Mouse (Mus musculus): ENCODE measurements around the gene Caml. TPM values are rescaled to one million over a fixed set of nuclear protein-coding genes. Genes with fewer than 3 reads are reported as not detected.

Gene Caml
- 48.5 TPM for polyA plus RNA-seq (2014; fragmentation: Illumina TruSeq; extraction: RNeasy Lipid Tissue Mini Kit (QIAGEN cat#74804); ENCODE audit: low read depth, low replicate concordance)

GRCm38 (mm10) chr13:55622649-55623541 lies at the start of gene Caml:
Gene Caml, plus strand, starts transcription at chr13:55623005.

DNA sequence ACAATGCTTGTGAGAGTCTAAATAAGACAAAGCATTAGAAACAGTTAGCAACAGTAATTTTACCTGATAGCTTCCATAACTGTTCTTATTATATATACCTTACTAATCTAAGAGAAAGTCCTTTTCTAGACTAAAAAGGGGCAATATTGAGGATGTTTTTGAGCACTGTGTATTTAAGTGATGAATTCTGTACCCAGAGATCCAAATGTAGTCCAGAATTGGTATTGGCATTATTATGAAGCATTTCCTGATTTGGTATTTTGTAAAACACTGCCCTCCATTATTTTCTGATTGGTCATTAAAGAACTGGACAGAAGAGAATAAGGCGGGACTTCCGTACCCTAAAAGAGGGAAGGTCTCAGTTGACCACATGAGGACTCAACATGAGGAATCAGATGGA lies 49.4 kb upstream of the Caml start, which contains the start of gene Tmed9:
Gene Tmed9 (plus strand): TSS at position 301 of the 400 bp plus-strand sequence.

DNA sequence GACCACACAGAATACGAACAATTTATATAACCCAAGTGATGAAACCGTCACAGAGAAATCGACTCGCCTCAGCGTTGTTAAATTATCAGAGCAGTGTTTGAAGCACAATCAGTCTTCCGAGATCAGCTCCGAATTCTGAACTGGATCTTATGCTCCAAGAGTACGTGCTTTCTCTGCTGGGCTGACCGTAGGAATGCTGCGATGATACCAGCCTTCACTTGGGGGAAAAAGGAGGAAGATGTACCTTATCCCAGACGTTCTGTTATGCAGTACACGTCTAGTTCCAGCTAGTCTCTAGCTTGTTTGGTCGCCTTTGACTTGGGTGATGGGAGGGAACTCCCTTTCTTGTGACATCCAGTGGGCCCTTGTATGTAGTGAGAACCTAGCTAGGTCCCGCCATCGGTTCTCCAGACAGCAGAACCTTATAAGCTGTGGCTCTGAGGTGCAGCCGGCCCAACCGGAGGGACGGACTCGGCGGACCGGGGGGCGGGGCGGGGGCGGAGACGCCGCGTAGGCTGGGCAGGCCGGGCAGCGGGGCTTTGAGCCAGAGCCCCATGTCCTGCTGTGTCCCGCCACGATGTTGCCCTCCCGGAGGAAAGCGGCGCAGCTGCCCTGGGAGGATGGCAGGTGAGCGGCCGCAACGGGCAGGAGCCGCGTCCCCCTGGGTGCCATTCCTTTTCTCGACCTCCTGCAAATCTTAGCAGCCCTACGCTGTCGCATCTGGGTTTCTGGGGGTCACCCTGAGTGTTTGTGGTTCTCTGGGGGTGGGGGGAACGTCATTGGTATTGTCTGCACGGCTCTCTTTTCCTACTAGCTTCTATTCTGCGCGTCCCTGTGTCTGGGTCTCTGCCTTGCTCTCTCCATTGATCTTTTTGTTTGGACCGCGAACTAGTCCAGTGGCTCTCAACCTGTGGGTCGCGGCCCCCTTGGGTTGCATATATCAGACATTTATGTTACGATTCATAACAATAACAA lies 23.0 kb upstream of the Caml start, which contains the start of gene B4galt7:
Gene B4galt7 (plus strand): TSS at position 331 of the 975 bp plus-strand sequence.

DNA sequence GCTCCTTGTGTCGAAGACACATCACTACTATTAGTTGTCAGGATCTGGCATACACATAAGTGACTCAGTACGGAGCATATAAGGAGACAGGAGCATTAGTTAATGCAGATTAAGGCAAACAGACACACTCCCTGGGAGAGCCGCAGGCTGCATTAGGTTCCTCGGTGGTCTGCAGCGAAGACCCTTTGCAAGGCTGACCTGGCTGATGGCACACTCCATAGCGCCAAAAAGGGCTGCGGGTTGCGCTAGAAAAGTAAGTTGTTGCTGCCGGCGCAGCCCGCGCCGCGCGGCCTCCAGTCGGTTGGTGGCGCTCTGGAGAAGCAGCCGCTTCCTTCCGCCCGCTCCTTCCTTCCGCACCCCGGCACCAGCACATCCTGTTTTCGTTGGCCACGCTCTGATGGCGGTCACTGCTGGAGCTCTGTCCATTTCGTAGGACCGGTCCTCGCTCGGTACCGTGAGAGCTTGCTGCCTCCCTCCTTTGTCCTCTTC lies 11.9 kb downstream of the Caml start, which contains the start of gene Ddx46:
Gene Ddx46 (plus strand): TSS at position 389 of the 489 bp plus-strand sequence.

Other genes starting within 250 kb of the Caml start
- gene Slc34a1, start 224.8 kb upstream of the Caml start, polyA plus RNA-seq (2014; fragmentation: Illumina TruSeq; extraction: RNeasy Lipid Tissue Mini Kit (QIAGEN cat#74804); ENCODE audit: low read depth, low replicate concordance) = 557 TPM
- not detected for gene Pfn3, start 207.8 kb upstream of the Caml start, polyA plus RNA-seq (2014; fragmentation: Illumina TruSeq; extraction: RNeasy Lipid Tissue Mini Kit (QIAGEN cat#74804); ENCODE audit: low read depth, low replicate concordance)
- not detected for gene F12, start 196.2 kb upstream of the Caml start, polyA plus RNA-seq (2014; fragmentation: Illumina TruSeq; extraction: RNeasy Lipid Tissue Mini Kit (QIAGEN cat#74804); ENCODE audit: low read depth, low replicate concordance)
- 3.1 TPM for gene Grk6, start 177.9 kb upstream of the Caml start, polyA plus RNA-seq (2014; fragmentation: Illumina TruSeq; extraction: RNeasy Lipid Tissue Mini Kit (QIAGEN cat#74804); ENCODE audit: low read depth, low replicate concordance)
- not detected for gene Prr7, start 158.7 kb upstream of the Caml start, polyA plus RNA-seq (2014; fragmentation: Illumina TruSeq; extraction: RNeasy Lipid Tissue Mini Kit (QIAGEN cat#74804); ENCODE audit: low read depth, low replicate concordance)
- 1.0 TPM for gene Dbn1, start 134.9 kb upstream of the Caml start, polyA plus RNA-seq (2014; fragmentation: Illumina TruSeq; extraction: RNeasy Lipid Tissue Mini Kit (QIAGEN cat#74804); ENCODE audit: low read depth, low replicate concordance)
- gene Pdlim7, start 109.3 kb upstream of the Caml start, polyA plus RNA-seq (2014; fragmentation: Illumina TruSeq; extraction: RNeasy Lipid Tissue Mini Kit (QIAGEN cat#74804); ENCODE audit: low read depth, low replicate concordance) = 0.40 TPM
- not detected for gene Dok3, start 93.7 kb upstream of the Caml start, polyA plus RNA-seq (2014; fragmentation: Illumina TruSeq; extraction: RNeasy Lipid Tissue Mini Kit (QIAGEN cat#74804); ENCODE audit: low read depth, low replicate concordance)
- gene Ddx41, start 86.3 kb upstream of the Caml start, polyA plus RNA-seq (2014; fragmentation: Illumina TruSeq; extraction: RNeasy Lipid Tissue Mini Kit (QIAGEN cat#74804); ENCODE audit: low read depth, low replicate concordance) = 1.7 TPM
- gene Fam193b, start 51.9 kb upstream of the Caml start, polyA plus RNA-seq (2014; fragmentation: Illumina TruSeq; extraction: RNeasy Lipid Tissue Mini Kit (QIAGEN cat#74804); ENCODE audit: low read depth, low replicate concordance) = 3.2 TPM
- 45.7 TPM for gene Tmed9, start 49.3 kb upstream of the Caml start, polyA plus RNA-seq (2014; fragmentation: Illumina TruSeq; extraction: RNeasy Lipid Tissue Mini Kit (QIAGEN cat#74804); ENCODE audit: low read depth, low replicate concordance)
- 1.7 TPM for gene B4galt7, start 23.1 kb upstream of the Caml start, polyA plus RNA-seq (2014; fragmentation: Illumina TruSeq; extraction: RNeasy Lipid Tissue Mini Kit (QIAGEN cat#74804); ENCODE audit: low read depth, low replicate concordance)
- 56.2 TPM for gene Ddx46, start 12.0 kb downstream of the Caml start, polyA plus RNA-seq (2014; fragmentation: Illumina TruSeq; extraction: RNeasy Lipid Tissue Mini Kit (QIAGEN cat#74804); ENCODE audit: low read depth, low replicate concordance)
- gene B230219D22Rik, start 70.1 kb downstream of the Caml start, polyA plus RNA-seq (2014; fragmentation: Illumina TruSeq; extraction: RNeasy Lipid Tissue Mini Kit (QIAGEN cat#74804); ENCODE audit: low read depth, low replicate concordance) = 133 TPM
- gene Txndc15, start 91.6 kb downstream of the Caml start, polyA plus RNA-seq (2014; fragmentation: Illumina TruSeq; extraction: RNeasy Lipid Tissue Mini Kit (QIAGEN cat#74804); ENCODE audit: low read depth, low replicate concordance) = 121 TPM
- gene Pcbd2, start 104.4 kb downstream of the Caml start, polyA plus RNA-seq (2014; fragmentation: Illumina TruSeq; extraction: RNeasy Lipid Tissue Mini Kit (QIAGEN cat#74804); ENCODE audit: low read depth, low replicate concordance) = 18.8 TPM
- not detected for gene Catsper3, start 161.6 kb downstream of the Caml start, polyA plus RNA-seq (2014; fragmentation: Illumina TruSeq; extraction: RNeasy Lipid Tissue Mini Kit (QIAGEN cat#74804); ENCODE audit: low read depth, low replicate concordance)
- gene Pitx1, start 213.2 kb downstream of the Caml start, polyA plus RNA-seq (2014; fragmentation: Illumina TruSeq; extraction: RNeasy Lipid Tissue Mini Kit (QIAGEN cat#74804); ENCODE audit: low read depth, low replicate concordance) = not detected